Mouse (Mus musculus): ENCODE data around the gene Brsk1.
A peak's percentile ranks its signal among the peaks of the same experiment; 100 is the strongest.

The Brsk1 gene

GRCm38 (mm10) chr7:4690387-4690786 is at the start of gene Brsk1:
Gene Brsk1, plus strand, starts transcription at chr7:4690604.
- DNase-seq (ENCODE audit: inconsistent age in 2 of 2, low spot score in 1 of 2) = peak; percentile 66 to 84

GRCm38 (mm10) chr7:4641155-4641554 is 49.2 kb upstream of the Brsk1 start:
- DNase-seq (ENCODE audit: inconsistent age in 2 of 2, low spot score in 1 of 2) = peak in 1 of 2 experiments; percentile 23

GRCm38 (mm10) chr7:4641956-4642355 is 48.4 kb upstream of the Brsk1 start:
- DNase-seq (ENCODE audit: inconsistent age in 2 of 2, low spot score in 1 of 2) = peak in 1 of 2 experiments; percentile 49

- no peak for DNase-seq (ENCODE audit: inconsistent age in 2 of 2, low spot score in 1 of 2)
Observed at GRCm38 (mm10) chr7:4643225-4643624, 47.2 kb upstream of the Brsk1 start.

DNA sequence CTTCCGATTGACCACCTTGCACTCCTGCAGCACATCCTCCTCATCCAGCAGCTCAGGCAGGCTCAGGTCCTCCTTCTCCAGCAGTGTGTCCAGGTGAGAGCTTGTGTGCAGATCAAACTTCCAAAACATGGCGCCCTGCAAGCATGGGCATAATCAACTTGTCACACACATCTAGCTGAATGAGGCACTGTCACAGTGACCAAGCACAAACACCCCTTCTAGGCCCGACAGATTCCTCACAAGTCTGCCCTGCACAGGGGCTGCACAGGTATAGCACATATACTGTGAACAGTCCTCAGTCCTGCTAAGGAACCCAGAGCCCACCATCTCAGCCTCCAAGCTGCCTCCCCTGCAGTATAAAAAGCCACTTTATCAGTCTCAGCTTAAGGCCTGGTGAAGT is 43.6 kb upstream of the Brsk1 start:
- DNase-seq (ENCODE audit: inconsistent age in 2 of 2, low spot score in 1 of 2) = no peak

GRCm38 (mm10) chr7:4647291-4647690 is 43.1 kb upstream of the Brsk1 start:
- peak in 1 of 2 experiments; percentile 77 for DNase-seq (ENCODE audit: inconsistent age in 2 of 2, low spot score in 1 of 2)

DNA sequence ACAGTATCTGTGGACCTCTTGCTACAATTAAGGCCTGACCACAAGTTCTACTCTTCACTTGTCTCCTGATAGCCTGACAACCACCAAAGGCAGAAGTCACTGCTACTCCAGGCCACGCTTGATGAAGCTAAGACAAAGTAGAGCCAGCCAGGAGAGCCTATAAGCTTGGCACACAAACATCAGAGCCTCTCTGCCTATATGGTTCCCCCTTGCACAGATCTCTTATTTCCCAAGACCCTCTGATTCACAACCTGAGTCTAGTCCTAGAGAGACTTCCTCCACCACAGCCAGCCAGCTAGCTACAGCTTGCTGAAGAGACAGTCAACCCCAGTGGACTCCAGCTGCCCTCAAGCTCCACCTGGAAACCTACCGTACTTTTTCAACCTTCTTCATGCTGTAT is 42.4 kb upstream of the Brsk1 start:
- no peak for DNase-seq (ENCODE audit: inconsistent age in 2 of 2, low spot score in 1 of 2)

DNA sequence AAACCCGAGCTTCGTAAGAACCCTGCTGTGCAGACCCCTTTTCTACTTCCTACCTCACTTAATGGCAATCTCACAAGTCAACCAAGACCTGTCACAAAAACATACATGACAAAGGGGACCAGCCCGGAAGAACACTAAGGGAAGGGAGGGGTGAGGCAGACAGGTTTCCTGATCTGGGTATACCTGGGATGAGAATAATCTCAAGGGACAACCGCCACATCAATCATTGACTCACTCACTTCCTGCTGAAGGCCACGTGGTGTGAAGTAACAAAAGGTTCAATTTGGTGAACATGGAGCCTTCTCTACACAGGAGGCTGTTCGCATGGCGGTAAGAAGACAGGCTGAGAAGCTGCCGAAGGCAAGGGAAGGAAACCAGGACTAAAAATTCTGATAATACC is 38.8 kb upstream of the Brsk1 start:
- peak in 1 of 2 experiments; percentile 69 for DNase-seq (ENCODE audit: inconsistent age in 2 of 2, low spot score in 1 of 2)

GRCm38 (mm10) chr7:4652726-4653125 is 37.7 kb upstream of the Brsk1 start:
- peak in 1 of 2 experiments; percentile 22 for DNase-seq (ENCODE audit: inconsistent age in 2 of 2, low spot score in 1 of 2)

DNA sequence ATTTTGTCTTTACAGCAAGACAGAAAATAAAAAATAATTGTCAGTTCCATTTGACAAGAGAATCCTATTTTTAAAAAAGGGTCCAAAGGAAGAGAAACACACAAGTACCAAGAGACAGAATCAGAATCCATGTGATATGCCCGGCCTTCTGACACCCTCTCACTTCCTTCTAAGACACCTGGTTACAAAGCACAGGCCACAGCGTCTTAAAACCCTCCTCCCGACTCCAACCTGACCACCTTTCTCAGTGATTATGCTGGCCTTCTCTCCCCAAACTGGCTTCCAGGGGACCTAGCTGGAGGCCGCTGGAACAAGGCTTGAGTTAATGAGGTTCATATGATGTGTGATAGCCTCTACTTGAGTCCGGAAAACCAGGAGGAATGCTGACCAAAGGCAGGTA is 37.1 kb upstream of the Brsk1 start:
- DNase-seq (ENCODE audit: inconsistent age in 2 of 2, low spot score in 1 of 2) = no peak

- peak in 1 of 2 experiments; percentile 42 for DNase-seq (ENCODE audit: inconsistent age in 2 of 2, low spot score in 1 of 2)
Observed at GRCm38 (mm10) chr7:4653780-4654179, 36.6 kb upstream of the Brsk1 start.

DNA sequence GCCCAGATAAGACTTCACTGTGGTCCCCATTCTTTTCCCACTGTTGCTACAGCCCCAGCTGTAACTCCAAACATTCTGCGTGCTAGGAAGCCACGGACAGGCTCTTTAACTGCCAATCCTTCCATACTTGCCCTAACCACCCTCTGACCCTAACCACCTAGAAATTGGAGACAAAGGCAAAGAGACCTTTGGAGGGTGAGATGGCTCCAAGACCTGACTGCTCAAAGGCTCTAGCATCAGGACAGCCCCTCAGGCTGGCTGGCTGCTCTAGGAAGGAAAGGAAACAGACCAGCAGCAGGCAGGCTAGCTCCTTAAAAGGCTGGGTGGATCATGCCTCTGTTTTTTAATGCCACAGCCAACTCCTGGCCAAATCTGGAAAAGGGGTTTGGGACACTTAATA is 36.2 kb upstream of the Brsk1 start:
- DNase-seq (ENCODE audit: inconsistent age in 2 of 2, low spot score in 1 of 2) = no peak

DNA sequence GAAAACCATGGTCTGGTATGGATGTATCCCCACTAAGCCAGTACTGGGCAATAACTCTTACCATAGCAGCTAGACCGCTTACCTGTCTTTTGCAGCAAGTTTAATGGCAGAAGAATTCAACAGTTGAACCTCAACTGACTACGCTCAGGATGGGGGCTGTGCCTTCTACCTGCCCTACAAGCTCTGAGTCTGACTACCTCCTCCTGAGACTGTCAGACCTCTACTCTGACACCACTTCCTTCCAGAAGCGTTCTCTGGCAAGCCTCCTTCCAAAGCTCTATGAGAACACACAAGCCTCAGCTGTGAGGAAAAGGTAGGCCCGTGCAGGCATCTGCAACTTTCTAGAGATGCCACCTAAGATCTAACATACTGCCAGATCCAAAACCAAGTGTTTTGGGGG is 35.0 kb upstream of the Brsk1 start:
- DNase-seq (ENCODE audit: inconsistent age in 2 of 2, low spot score in 1 of 2) = no peak

DNA sequence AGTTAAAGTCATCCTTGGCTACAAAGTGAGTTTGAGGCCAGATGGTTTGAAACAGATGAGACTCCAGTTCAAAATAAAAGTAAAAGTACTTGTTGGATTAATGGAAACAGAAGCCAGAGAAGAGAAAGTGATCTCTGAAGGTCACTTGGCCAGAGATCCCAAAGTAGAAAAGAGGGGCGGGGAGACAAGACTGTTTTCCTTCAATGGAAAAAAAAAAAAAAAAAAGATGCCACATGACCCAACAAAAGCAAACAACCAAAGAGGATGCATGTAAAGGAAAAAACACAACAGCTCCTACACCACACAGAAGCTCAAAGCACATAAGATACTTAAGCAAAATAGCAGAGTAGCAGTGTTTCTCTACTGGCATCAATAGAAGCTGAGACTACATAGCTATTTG is 34.5 kb upstream of the Brsk1 start:
- DNase-seq (ENCODE audit: inconsistent age in 2 of 2, low spot score in 1 of 2) = no peak

DNA sequence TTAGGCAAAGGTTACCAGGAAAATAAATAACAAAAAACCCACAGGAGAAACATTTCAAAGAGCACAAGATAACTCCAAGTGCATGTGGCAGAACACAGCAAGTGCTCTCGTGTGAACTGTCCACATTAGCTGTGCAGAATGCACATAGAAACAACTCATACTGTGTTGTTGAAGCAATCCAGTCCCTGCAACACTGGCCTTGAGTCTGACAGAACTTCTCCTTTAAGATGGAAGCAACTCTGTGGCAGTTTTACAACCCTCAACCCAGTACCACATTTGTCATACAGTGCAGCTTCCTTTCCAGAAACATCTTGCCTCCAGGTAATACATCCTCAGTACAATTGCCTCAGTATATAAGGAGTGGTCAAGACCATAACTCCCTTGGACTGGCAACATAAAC is 33.6 kb upstream of the Brsk1 start:
- DNase-seq (ENCODE audit: inconsistent age in 2 of 2, low spot score in 1 of 2) = peak in 1 of 2 experiments; percentile 54

GRCm38 (mm10) chr7:4657521-4658127 is 32.8 kb upstream of the Brsk1 start:
- peak in 1 of 2 experiments; percentile 75 for DNase-seq (ENCODE audit: inconsistent age in 2 of 2, low spot score in 1 of 2)

- peak in 1 of 2 experiments; percentile 80 for DNase-seq (ENCODE audit: inconsistent age in 2 of 2, low spot score in 1 of 2)
Observed at GRCm38 (mm10) chr7:4658128-4658907, 32.1 kb upstream of the Brsk1 start.

DNA sequence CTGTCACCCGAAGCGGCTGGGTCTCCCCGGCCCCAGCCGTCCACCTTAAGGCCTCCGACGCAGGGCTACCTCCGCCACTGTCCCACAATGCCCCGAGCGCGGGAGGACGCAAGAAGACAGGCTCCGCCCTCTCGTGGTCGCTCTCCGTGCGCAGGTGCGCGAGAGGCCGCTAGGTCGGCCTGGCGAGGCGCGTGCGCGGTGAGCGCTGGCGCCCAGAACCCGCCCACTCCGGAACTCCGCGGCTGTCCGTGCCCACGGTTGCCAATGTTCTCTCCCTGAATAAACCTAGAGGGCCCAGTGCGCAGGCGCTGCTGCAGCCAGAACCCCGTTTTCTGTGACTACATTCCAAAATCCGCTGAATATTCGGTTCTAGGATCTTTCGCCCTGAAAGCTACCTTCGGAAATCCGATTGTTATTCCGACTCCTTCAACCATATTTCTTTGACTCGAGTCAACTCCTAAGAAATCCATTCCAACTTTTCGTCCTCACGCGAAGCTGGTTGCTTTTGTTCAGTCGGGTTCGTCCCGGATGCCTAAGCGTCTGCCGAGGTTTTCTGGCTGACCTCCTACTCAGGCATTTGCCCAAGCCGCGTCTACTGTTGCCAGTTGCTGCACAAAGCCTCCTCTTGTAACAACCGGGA is 31.4 kb upstream of the Brsk1 start, which contains the start of gene Ppp6r1:
Gene Ppp6r1, minus strand, starts transcription at position 108 of the 640 bp plus-strand sequence.
- DNase-seq (ENCODE audit: inconsistent age in 2 of 2, low spot score in 1 of 2) = peak; percentile 98 to 99

GRCm38 (mm10) chr7:4659911-4660443 is 30.4 kb upstream of the Brsk1 start:
- DNase-seq (ENCODE audit: inconsistent age in 2 of 2, low spot score in 1 of 2) = peak in 1 of 2 experiments; percentile 60

DNA sequence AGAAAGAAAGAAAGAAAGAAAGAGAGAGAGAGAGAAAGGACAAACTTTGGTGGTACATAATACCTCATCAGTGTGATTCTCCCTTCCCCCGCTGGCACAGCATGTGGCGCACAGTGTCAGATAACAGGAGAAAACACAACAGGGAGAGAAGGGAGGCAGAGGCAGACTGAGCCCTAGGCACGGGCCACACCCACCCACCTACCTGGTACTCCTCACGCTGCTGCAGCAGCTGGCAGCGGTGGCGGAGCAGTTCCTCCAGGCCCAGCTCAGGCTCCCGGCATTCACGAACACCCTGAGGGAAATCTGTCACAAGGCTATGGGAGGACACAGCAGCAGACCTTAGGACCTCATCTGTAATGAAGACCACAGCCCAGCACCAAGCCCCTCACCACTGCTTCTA is 27.2 kb upstream of the Brsk1 start:
- no peak for DNase-seq (ENCODE audit: inconsistent age in 2 of 2, low spot score in 1 of 2)

DNA sequence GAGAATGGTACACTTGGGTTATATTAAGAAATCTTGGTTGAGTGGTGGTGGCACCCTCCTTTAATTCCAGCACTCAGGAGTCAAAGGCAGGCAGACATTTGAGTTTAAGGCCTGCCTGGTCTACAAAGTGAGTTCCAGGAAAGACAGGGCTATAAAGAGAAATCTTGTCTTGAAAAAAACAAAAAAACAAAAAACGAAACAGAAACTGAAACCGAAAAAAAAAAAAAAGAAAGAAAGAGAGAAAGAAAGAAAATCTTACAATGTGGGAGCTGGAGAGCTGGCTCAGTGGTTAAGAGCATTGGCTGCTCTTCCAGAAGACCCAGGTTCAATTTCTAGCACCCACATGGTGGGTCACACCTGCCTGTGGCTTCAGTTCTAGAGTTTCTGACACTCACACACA is 26.7 kb upstream of the Brsk1 start:
- no peak for DNase-seq (ENCODE audit: inconsistent age in 2 of 2, low spot score in 1 of 2)

DNA sequence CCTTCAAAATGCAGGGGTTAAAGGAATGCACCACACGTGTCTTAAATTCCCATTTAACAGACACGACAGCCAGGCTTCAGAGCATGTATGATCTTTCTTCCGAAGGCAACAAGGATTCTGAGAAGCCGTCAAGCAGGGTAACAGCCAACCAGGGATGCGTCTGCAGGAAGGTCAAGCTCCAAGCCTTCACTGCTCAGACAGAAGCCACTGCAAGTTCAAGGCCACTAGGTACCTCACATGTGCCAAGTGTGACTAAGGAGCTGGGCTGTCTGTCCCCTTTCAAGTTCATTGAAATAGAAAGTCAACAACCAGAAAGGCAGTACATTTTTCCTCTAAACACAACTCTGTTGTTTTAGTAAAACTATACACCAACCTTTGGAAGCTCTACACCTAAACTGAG is 23.5 kb upstream of the Brsk1 start:
- DNase-seq (ENCODE audit: inconsistent age in 2 of 2, low spot score in 1 of 2) = peak; percentile 69 to 87

Data from adrenal gland, adult (tissue).